Mouse (Mus musculus): Measurements from ENCODE around the gene Gzmm.

DNA sequence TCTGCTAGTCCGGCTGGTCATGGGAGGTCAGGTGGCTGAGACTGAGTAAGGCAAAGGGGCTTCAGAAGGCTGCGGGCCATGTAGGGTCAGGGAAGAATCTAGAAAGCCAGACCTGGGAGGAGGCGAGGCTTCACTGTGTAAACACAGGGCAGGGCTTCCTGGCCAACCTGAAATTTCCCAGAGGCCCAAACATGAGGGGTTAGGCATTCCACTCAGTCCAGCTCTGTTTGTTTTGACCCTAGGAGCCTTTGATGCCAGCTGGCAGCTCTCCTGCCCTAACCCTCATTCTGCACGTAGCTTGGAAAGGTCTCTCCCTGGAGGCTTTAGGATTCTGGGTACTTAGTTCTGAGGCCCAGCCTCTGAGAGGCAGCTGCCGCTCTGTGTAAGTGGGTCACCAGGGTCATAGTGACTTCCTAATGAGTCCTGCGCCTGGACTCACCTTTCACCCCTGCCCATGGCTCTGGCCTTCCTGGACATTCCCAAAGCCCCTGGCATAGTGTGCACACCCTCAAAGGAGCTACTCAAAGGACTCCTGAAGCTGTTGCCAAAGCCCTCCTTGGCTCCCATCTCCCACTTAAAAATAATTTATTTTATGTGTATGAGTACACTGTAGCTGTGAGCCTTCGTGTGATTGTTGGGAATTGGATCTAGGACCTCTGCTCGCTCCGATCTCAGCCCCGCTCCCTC, 12.8 kb downstream of the Gzmm start:
- TF ChIP-seq CTCF (conservative IDR thresholded peaks at IDR 0.05; ENCODE audit: insufficient read depth, insufficient read length, low read depth, low read length) = no peak
- no peak for TF ChIP-seq POLR2A (IDR thresholded peaks at IDR 0.05; ENCODE audit: low read depth, low read length)

Data from kidney, adult 2 months (tissue).